Mouse (Mus musculus) forebrain, embryonic 10.5 days (tissue): ENCODE measurements around the gene Brca2. TPM values are rescaled to one million over a fixed set of nuclear protein-coding genes. Genes with fewer than 3 reads are reported as not detected.

Experiments used
- DNase-seq: peaks from one replicate; pipeline ENCODE4 v3.0.0-alpha.2; 2017; ENCODE audit warnings: low spot score; ENCODE audit errors: extremely low spot score
- H3K27ac ChIP-seq: fragments of 300-500 bp; sonication (generic); 2 replicates; pipeline ENCODE4 v1.5.1; 2016; ENCODE audit warnings: mild to moderate bottlenecking
- H3K27me3 ChIP-seq: fragments of 300-500 bp; sonication (generic); 2 replicates; pipeline ENCODE4 v1.6.1; 2016; ENCODE audit warnings: mild to moderate bottlenecking; ENCODE audit not compliant: poor library complexity, severe bottlenecking
- H3K36me3 ChIP-seq: fragments of 300-500 bp; sonication (generic); replicated peaks from 2 replicates; pipeline ENCODE4 v1.6.1; 2016; ENCODE audit warnings: mild to moderate bottlenecking, moderate library complexity
- H3K4me1 ChIP-seq: fragments of 300-500 bp; sonication (generic); 2 replicates; pipeline ENCODE4 v1.6.1; 2016
- H3K4me3 ChIP-seq: fragments of 300-500 bp; sonication (generic); 2 replicates; pipeline ENCODE4 v1.5.1; 2016; ENCODE audit warnings: mild to moderate bottlenecking, moderate library complexity
- H3K9me3 ChIP-seq: fragments of 300-500 bp; sonication (generic); 2 replicates; pipeline ENCODE4 v1.6.1; 2016; ENCODE audit warnings: mild to moderate bottlenecking, moderate library complexity
- WGBS: fragments of 180-500 bp; shearing (Covaris S2); methylation state at CpG from one replicate; pipeline ENCODE4 v1.1.7; 2016; 5-methylcytosine and 5-hydroxymethylcytosine counted together
- polyA plus RNA-seq: library from polyadenylated mRNA; unstranded; fragments of >200 nt; fragmentation: Nextera tagmentation; extraction: Ambion mirVana; gene quantifications from 2 replicates; pipeline ENCODE4 v1.2.1, GENCODE M21; 2016

Gene Brca2
- polyA plus RNA-seq, 1 experiment from 2014 or later, result 44.0 TPM

DNA sequence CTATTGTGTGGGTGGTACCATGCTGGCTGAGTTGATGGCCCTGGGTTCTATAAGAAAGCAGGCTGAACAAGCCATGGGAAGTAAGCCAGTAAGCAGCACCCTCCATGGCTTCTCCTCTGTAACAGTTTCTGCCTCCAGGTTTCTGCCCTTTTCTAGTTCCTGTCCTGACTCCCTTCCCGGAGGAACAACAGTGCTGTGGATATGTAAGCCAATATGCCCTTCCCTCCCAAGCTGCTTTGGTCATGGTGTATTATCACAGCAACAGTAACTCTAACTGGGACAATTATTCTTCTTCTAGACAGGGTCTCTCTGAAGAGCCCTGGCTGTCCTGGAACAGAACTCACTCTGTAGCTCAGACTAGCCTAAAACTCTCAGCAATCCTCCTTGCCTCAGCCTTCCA is 88.7 kb downstream of the Brca2 start:
- Histone ChIP-seq H3K4me3 (no peak overlapping the region), H3K27me3 (no peaks in the 10 kb centered on the region), H3K4me1 (no peaks in the 10 kb centered on the region), H3K9me3 (no peaks in the 10 kb centered on the region), H3K36me3 (peaks cover 11% of the 10 kb centered on the region), H3K27ac (no peak overlapping the region)
- 89% methylated on average over 1 of the region's 1 CpGs for WGBS
- no peak for DNase-seq

DNA sequence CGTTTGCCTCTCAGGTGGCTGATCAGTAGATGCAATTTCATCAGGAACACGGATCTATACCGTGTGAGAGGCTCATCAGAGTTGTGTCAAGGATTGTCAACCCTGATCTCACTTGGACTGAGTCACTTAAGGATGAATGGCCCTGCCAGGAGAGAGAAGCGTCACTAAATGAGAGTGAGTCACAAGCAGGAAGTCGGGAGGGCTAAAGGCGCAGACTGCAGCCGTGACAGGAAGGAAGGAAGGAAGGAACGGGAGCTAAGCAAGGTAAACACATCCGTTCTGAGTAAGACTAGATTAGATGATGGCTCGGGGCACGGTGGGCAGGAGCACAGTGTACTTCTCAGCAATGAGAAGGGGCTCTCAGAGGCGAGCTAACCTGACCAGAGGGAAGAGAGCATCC is 89.3 kb downstream of the Brca2 start:
- H3K27me3 ChIP-seq, result no peaks in the 10 kb centered on the region
- no peaks in the 10 kb centered on the region for H3K9me3 ChIP-seq
- 80% methylated on average over 12 of the region's 12 CpGs for WGBS
- DNase-seq, result no peak
- H3K4me1 ChIP-seq, result no peaks in the 10 kb centered on the region
- H3K27ac ChIP-seq, result no peak overlapping the region
- no peak overlapping the region for H3K4me3 ChIP-seq
- H3K36me3 ChIP-seq, result peaks cover 8% of the 10 kb centered on the region

DNA sequence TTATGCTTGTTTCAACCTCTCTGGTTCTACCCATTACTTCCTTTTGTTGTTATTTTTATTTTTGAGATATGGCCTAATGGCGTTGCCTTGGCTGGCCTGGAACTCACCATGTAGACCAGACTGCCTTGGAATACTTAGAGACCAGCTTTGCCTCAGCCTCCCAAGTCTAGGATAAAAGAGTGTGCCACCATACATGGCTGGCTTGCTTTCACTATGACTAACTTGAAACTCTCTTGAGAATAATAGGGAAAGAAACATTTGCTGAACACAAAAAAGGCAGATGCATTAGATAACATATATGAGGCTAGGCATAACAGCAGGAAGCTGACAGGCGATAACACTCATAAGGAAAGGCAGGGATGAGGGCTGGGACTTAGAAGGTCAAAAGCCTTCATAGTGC is 91.6 kb downstream of the Brca2 start:
- Histone ChIP-seq H3K36me3 (no peaks in the 10 kb centered on the region), H3K4me1 (no peaks in the 10 kb centered on the region), H3K27me3 (no peaks in the 10 kb centered on the region), H3K9me3 (no peaks in the 10 kb centered on the region), H3K4me3 (no peak overlapping the region), H3K27ac (no peak overlapping the region)
- WGBS, result 91% methylated on average over 2 of the region's 2 CpGs
- no peak for DNase-seq

DNA sequence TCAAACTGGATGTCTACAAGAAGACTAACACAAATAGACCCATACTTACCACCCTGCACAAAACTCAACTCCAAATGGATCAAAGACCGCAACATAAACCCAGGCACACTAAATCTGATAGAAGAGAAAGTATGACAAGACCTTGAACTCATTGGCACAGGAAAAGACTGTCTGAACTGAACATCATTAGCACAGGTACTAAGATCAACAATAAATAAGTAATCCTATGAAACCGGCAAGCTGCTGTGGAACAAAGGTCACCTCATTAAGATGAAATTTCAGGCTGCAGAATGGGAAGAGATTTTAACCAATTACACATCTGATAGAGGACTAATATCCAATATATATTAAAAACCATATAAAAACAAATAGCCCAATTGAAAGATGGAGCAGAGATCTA is 93.8 kb downstream of the Brca2 start:
- Histone ChIP-seq H3K4me3 (no peak overlapping the region), H3K27me3 (no peaks in the 10 kb centered on the region), H3K27ac (no peak overlapping the region), H3K4me1 (no peaks in the 10 kb centered on the region), H3K36me3 (no peaks in the 10 kb centered on the region), H3K9me3 (no peaks in the 10 kb centered on the region)
- no peak for DNase-seq
- WGBS, result 94% methylated on average over 2 of the region's 2 CpGs

DNA sequence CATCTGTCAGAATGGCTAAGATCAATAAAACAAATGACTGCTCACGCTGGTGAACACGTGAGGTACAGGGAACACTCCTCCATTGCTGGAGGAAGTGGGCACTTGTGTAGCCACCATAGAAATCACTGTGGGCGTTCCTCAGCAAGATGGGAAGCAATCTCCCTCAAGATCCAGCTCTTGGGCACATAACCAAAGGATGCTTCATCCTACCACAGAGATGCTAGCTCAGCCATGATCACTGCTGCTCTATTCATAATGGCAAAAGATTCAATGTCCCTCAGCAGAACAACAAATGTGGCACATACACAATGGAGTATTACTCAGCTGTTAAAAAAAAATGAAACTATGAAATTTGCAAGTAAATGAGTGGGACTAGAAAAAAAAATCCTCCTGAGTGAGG is 94.3 kb downstream of the Brca2 start:
- WGBS, result 81% methylated on average over 3 of the region's 3 CpGs
- H3K4me3 ChIP-seq, result no peak overlapping the region
- no peak overlapping the region for H3K27ac ChIP-seq
- H3K4me1 ChIP-seq, result no peaks in the 10 kb centered on the region
- DNase-seq, result no peak
- H3K27me3 ChIP-seq, result no peaks in the 10 kb centered on the region
- no peaks in the 10 kb centered on the region for H3K9me3 ChIP-seq
- no peaks in the 10 kb centered on the region for H3K36me3 ChIP-seq

DNA sequence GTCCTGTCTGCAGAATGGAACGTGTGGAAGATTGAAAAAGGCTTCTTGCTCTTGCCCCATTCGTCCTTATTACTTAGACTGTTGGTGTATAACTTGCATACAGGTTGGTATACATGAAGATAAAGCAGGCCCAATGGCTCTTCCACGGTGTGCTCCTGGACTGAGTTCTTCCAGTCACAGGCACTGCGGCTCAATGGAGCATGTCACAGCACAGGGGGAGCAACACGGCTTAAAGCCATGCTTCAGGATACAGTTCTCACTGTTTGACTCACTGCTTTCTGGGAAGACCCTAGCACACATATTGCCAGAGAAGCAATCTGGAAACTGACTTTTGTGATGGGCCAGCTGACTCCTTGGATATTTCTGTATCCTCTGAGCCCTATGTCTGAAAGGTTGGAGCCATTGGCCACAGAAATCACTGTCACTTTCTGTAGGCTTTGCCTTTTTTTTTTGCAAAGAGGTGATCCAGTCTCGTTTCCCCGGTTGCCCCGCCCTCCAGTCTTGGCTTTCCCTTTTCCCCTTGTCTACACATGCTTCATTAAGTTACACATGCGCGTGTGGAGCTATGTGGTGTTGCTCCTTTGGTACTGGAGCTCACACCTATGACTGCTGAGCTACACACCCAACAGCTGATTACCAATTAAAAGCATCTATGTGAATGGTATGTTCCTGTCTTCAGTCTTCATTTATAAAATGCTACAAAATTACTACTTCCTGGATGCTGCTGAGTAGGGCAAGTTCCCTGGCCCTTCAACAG is 96.3 kb downstream of the Brca2 start:
- H3K27ac ChIP-seq, result no peak overlapping the region
- WGBS, result 89% methylated on average over 10 of the region's 10 CpGs
- no peaks in the 10 kb centered on the region for H3K9me3 ChIP-seq
- no peak overlapping the region for H3K4me3 ChIP-seq
- DNase-seq, result no peak
- H3K27me3 ChIP-seq, result no peaks in the 10 kb centered on the region
- no peaks in the 10 kb centered on the region for H3K36me3 ChIP-seq
- H3K4me1 ChIP-seq, result no peaks in the 10 kb centered on the region

Other genes with a start within 250 kb of the Brca2 start
- not detected in 2 replicates for gene Zar1l, start 4.5 kb upstream of the Brca2 start, polyA plus RNA-seq
- gene N4bp2l1, start 74.6 kb downstream of the Brca2 start, polyA plus RNA-seq, result 2.6 and 3.0 TPM in 2 replicates
- 32.0 and 33.3 TPM in 2 replicates for gene N4bp2l2, start 143.6 kb downstream of the Brca2 start, polyA plus RNA-seq
- 39.4 and 42.3 TPM in 2 replicates for gene Pds5b, start 151.1 kb downstream of the Brca2 start, polyA plus RNA-seq